Mouse (Mus musculus) kidney, adult 2 months (tissue): ENCODE measurements around the gene Cd47.

Experiments
- CTCF ChIP-seq: fragments of 200-500 bp; conservative IDR thresholded peaks from 2 replicates; pipeline ENCODE4 v1.5.1; 2011; ENCODE audit warnings: low read depth, mild to moderate bottlenecking, control low read depth, low read length, moderate library complexity, mixed read lengths; ENCODE audit not compliant: insufficient read depth, insufficient read length
- POLR2A ChIP-seq: fragments of 200-500 bp; IDR thresholded peaks from one replicate; pipeline ENCODE4 v1.6.1; 2011; ENCODE audit warnings: low read depth, low read length, control low read depth

DNA sequence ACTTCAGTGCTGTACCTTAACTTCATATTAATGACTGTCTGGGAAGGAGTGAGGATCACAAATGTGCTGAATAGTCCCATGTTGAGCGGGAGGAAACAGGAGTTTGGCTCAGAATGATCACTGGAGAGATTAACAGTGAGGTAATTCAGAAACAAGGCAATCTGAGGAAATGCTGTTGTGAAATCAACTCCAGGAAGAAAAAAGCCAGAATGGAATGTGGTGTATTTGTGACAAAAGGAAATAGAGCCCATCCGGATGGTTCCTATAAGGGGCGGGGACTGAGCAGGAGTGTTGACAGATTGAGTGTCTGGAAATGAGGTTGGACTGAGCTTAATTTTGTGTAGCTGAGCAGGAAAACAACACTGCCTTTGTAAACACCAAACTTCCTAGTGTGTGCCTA lies 153.5 kb downstream of the Cd47 start:
- TF ChIP-seq POLR2A: no peak
- TF ChIP-seq CTCF: no peak
